Mouse (Mus musculus) G1E (cell line): Measurements from ENCODE around the gene Ptrh2. TPM values are rescaled to one million over a fixed set of nuclear protein-coding genes. Genes with fewer than 3 reads are reported as not detected.

ENCODE experiments used
- ATAC-seq: 2 replicates; pipeline ENCODE4 v1.8.0; 2016; ENCODE audit warnings: mild to moderate bottlenecking; ENCODE audit not compliant: insufficient number of reproducible peaks, poor library complexity, low FRiP score, severe bottlenecking; ENCODE audit errors: extremely low read depth
- DNase-seq: peaks from one replicate; pipeline ENCODE4 v3.0.0; 2012; ENCODE audit warnings: low spot score
- H3K27me3 ChIP-seq: 2 replicates; pipeline ENCODE4 v1.6.1; 2012; ENCODE audit warnings: mild to moderate bottlenecking, low read length, inconsistent platforms; ENCODE audit not compliant: insufficient read depth
- H3K36me3 ChIP-seq: replicated peaks from 2 replicates; pipeline ENCODE3; 2012; ENCODE audit warnings: mild to moderate bottlenecking, inconsistent platforms
- H3K4me1 ChIP-seq: 2 replicates; pipeline ENCODE4 v1.6.1; 2012; ENCODE audit warnings: low read depth, low read length, inconsistent platforms, mixed read lengths; ENCODE audit not compliant: insufficient read depth
- H3K4me3 ChIP-seq: 2 replicates; pipeline ENCODE4 v1.5.1; 2012; ENCODE audit warnings: low read depth, mild to moderate bottlenecking, inconsistent platforms, low read length, moderate library complexity, mixed read lengths
- H3K9me3 ChIP-seq: replicated peaks from 2 replicates; pipeline ENCODE4 v1.6.1; 2012; ENCODE audit warnings: inconsistent platforms
- CTCF ChIP-seq: IDR thresholded peaks from 2 replicates; pipeline ENCODE4 v1.5.1; 2012; ENCODE audit warnings: low read depth, low read length, inconsistent platforms, mixed read lengths
- GATA1 ChIP-seq: IDR thresholded peaks from 2 replicates; pipeline ENCODE4 v1.6.1; 2012; ENCODE audit warnings: borderline replicate concordance, low read length, inconsistent platforms, mixed read lengths
- GATA2 ChIP-seq: IDR thresholded peaks from 2 replicates; pipeline ENCODE4 v1.6.1; 2012; ENCODE audit warnings: low read depth, low read length, inconsistent platforms, borderline replicate concordance
- POLR2AphosphoS5 ChIP-seq: IDR thresholded peaks from 2 replicates; pipeline ENCODE4 v1.6.1; 2012; ENCODE audit warnings: low read depth, low read length, inconsistent platforms; ENCODE audit not compliant: insufficient replicate concordance
- TAL1 ChIP-seq: conservative IDR thresholded peaks from 2 replicates; pipeline ENCODE4 v1.6.1; 2012; ENCODE audit warnings: low read depth, low read length, inconsistent platforms, mixed read lengths
- polyA plus RNA-seq: library from polyadenylated mRNA; stranded (reverse); fragments of >175 nt; gene quantifications from 2 replicates; pipeline ENCODE4 v1.2.3, GENCODE M21; 2012
- total RNA-seq, 2 experiments: library from RNA; stranded (forward) in 1 of 2; stranded (reverse) in 1 of 2; fragments of 200-1000 nt in 1 of 2; fragments of >200 nt in 1 of 2; fragmentation: Nextera tagmentation in 1 of 2; gene quantifications; 2 replicates each; pipeline ENCODE4 v1.2.3; 2014 to 2017

Gene Ptrh2
- total and polyA plus RNA-seq, 3 experiments = 1.7 to 41.0 (median 29.6) TPM

GRCm38 (mm10) chr11:86664406-86664805, 19.4 kb upstream of the Ptrh2 start:
- TF ChIP-seq GATA1 (no peak), TAL1 (no peak), POLR2AphosphoS5 (no peak), GATA2 (no peak), CTCF (no peak)
- peaks cover 64% of the 10 kb centered on the region for H3K36me3 ChIP-seq
- no peak overlapping the region for H3K4me3 ChIP-seq
- no peaks in the 10 kb centered on the region for H3K27me3 ChIP-seq
- peaks cover 53% of the 10 kb centered on the region for H3K4me1 ChIP-seq
- H3K9me3 ChIP-seq = no peaks in the 10 kb centered on the region
- ATAC-seq (no peak), DNase-seq (no peak)

- Histone ChIP-seq H3K27me3 (no peaks in the 10 kb centered on the region), H3K4me1 (peaks cover 71% of the 10 kb centered on the region), H3K4me3 (no peak overlapping the region), H3K36me3 (peaks cover 48% of the 10 kb centered on the region), H3K9me3 (no peaks in the 10 kb centered on the region)
- no peak for TF ChIP-seq GATA1
- no peak for TF ChIP-seq GATA2
- no peak for TF ChIP-seq TAL1
- no peak for TF ChIP-seq CTCF
- TF ChIP-seq POLR2AphosphoS5 = no peak
- DNase-seq = no peak
- ATAC-seq = no peak
Observed at GRCm38 (mm10) chr11:86667553-86667952, 16.2 kb upstream of the Ptrh2 start.

DNA sequence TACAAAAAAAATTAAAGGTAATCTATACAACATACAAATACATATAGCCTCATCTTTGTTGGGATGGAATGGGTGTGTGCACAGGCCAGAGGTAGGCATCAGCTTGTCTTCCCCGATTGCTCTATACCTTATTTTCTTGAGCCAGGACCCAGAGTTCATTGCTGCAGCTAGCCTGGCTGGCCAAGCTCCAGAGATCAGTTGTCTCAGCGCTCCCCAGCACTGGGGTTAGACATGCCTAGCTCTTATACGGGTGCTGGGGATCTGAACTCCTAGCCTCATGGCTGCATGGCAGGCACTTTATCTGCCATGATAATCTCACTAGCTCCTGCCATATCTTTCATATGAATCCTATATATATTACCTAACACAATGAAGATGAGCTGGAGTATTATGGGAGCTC, 15.6 kb upstream of the Ptrh2 start:
- DNase-seq (no peak), ATAC-seq (no peak)
- H3K4me3 ChIP-seq = peak overlapping the region; percentile 8; the same call in 1 of the 2 replicates
- no peak for TF ChIP-seq GATA2
- no peak for TF ChIP-seq TAL1
- TF ChIP-seq POLR2AphosphoS5 = no peak
- no peaks in the 10 kb centered on the region for H3K27me3 ChIP-seq
- peaks cover 72% of the 10 kb centered on the region for H3K4me1 ChIP-seq
- no peaks in the 10 kb centered on the region for H3K9me3 ChIP-seq
- H3K36me3 ChIP-seq = peaks cover 46% of the 10 kb centered on the region

GRCm38 (mm10) chr11:86671041-86671675, 12.6 kb upstream of the Ptrh2 start:
- H3K4me3 ChIP-seq = no peak overlapping the region
- ATAC-seq = no peak
- no peak for TF ChIP-seq GATA2
- no peak for TF ChIP-seq TAL1
- TF ChIP-seq CTCF = no peak
- no peak for TF ChIP-seq GATA1
- TF ChIP-seq POLR2AphosphoS5 = no peak
- no peaks in the 10 kb centered on the region for H3K27me3 ChIP-seq
- no peak for DNase-seq
- peaks cover 60% of the 10 kb centered on the region for H3K4me1 ChIP-seq
- H3K36me3 ChIP-seq = peaks cover 42% of the 10 kb centered on the region
- H3K9me3 ChIP-seq = no peaks in the 10 kb centered on the region

DNA sequence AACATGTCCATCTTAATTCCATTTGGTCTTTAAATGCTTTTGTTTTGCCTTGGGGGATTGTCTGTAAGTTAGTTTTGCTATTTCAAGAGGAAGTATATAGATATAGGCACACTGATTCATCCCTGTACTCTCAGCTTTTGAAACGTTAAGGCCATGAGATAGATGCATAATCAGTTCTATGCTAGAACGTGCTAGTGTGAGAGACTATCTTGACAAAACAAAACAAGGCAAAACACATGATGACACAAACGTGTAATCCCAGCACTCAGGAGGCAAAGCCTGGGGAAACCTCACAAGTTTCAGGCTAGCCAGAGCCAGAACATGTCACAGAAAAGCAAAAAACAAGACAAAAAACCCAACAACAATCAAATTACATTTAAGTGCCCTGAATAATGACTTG, 11.0 kb upstream of the Ptrh2 start:
- no peaks in the 10 kb centered on the region for H3K27me3 ChIP-seq
- no peak for ATAC-seq
- TF ChIP-seq GATA1 (no peak), GATA2 (no peak), TAL1 (no peak), CTCF (no peak), POLR2AphosphoS5 (no peak)
- DNase-seq = no peak
- no peak overlapping the region for H3K4me3 ChIP-seq
- H3K4me1 ChIP-seq = peaks cover 50% of the 10 kb centered on the region
- H3K9me3 ChIP-seq = no peaks in the 10 kb centered on the region
- H3K36me3 ChIP-seq = peaks cover 52% of the 10 kb centered on the region

DNA sequence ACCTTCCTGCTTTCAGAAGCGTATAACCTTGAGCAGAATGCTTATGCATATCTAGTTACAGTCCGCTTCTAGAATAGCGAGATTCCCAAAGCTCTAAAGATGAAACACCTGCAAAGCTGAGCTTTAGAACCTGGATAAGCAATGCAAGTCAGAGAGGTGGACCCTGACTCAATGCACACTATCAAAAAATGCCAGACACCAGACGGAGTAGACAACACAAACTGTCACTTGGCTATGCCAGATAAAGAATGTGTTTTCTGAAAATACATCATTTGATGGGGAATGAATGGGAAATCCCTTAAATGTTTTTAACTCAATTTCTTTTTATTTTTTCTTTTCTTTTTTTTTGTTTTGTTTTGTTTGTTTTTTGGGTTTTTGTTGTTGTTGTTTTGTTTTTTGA, 8.3 kb upstream of the Ptrh2 start:
- peaks cover 57% of the 10 kb centered on the region for H3K36me3 ChIP-seq
- peaks cover 46% of the 10 kb centered on the region for H3K4me1 ChIP-seq
- DNase-seq = no peak
- no peak for TF ChIP-seq GATA1
- no peak for TF ChIP-seq CTCF
- no peak for TF ChIP-seq GATA2
- TF ChIP-seq TAL1 = no peak
- no peaks in the 10 kb centered on the region for H3K27me3 ChIP-seq
- ATAC-seq = no peak
- H3K9me3 ChIP-seq = no peaks in the 10 kb centered on the region
- no peak overlapping the region for H3K4me3 ChIP-seq

- Histone ChIP-seq H3K4me3 (no peak overlapping the region), H3K9me3 (no peaks in the 10 kb centered on the region), H3K36me3 (peaks cover 44% of the 10 kb centered on the region), H3K4me1 (peaks cover 39% of the 10 kb centered on the region), H3K27me3 (no peaks in the 10 kb centered on the region)
- ATAC-seq (no peak), DNase-seq (no peak)
- TF ChIP-seq TAL1 = no peak
- no peak for TF ChIP-seq CTCF
- no peak for TF ChIP-seq GATA2
- no peak for TF ChIP-seq POLR2AphosphoS5
- TF ChIP-seq GATA1 = no peak
Observed at GRCm38 (mm10) chr11:86678957-86679356, 4.8 kb upstream of the Ptrh2 start.
